Mouse (Mus musculus): ENCODE results near the gene Tnks1bp1. TPM values are rescaled to one million over a fixed set of nuclear protein-coding genes. Genes with fewer than 3 reads are reported as not detected.
A peak's percentile ranks its signal among the peaks of the same experiment; 100 is the strongest.

Tnks1bp1 gene
- total RNA-seq, 2 experiments from 2014 or later = 159 to 174 TPM

DNA sequence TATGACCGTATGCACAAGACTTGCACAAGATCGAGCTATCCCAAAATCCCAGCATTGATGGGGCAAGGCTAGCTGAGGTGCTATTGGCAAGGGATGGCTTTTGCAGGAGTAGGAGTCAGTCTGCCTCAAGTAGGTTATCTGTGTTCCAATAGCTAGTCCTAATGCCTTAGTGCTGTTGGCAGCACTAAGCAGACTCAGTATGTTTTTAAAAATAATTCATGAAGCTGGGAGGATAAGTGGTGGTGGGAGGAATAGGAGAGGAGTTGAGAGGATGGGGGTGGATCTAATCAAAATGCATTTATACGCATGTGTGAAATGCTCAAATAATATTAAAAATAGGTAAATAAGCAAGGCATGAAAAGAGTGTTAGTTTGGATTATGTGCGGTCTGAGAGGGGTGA lies 43.5 kb downstream of the Tnks1bp1 start:
- DNase-seq = peak in 1 of 2 experiments; percentile 12

DNA sequence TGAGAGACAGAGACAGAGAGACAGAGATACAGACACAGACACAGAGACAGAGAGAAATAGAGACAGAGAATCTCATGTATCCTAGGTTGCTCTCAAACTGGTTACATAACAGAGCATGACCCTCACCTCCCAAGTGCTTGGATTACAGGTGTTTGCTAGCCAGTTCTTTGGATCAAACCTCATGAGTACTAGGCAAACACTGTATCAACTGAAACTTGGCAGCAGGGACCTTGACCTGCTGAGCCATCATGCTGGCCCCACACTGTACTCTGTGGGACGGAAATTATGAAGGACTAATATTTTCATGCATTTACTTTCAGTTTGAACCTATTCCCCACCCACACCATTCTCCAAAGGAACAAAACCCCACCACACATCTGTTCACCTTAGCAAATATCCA lies 45.6 kb downstream of the Tnks1bp1 start:
- no peak for DNase-seq

DNA sequence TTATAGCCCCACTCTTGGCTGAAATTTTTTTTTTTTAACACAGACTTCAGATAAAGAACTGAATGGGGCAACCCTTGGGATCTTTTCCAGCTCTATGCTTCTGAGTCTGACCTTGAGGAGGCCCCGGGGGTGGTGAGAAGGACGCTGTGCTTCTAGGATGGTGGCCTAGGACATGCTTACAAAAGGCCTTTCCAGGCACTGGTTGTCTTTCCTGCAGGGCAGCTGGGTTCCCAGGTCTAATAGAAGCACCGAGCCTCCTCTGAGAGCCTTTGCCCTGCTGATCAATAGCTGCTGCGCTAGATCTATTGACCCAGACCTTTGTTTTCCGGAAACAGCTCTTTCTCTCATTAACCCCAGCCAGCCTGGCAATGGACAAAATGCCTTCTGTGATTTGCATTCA lies 48.1 kb downstream of the Tnks1bp1 start:
- no peak for DNase-seq

DNA sequence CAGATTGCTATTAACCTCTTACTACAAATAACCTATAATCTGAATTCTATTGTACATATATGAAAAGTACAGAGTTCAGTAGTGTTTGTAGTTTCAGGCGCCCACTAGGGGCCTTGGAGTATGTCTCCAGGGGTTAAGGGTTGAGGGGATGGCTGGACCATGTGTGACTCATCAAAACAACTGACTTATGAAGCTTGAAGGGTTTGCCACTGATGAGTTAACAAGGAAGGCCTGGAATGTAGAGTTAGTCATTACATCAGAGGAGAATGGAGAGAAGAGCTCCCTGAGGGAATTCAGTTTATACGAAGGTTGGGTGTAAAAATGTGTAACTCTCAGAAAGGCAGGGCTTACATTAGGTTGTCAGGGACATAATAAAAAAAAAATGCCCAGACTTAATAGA lies 50.2 kb downstream of the Tnks1bp1 start:
- no peak for DNase-seq

DNA sequence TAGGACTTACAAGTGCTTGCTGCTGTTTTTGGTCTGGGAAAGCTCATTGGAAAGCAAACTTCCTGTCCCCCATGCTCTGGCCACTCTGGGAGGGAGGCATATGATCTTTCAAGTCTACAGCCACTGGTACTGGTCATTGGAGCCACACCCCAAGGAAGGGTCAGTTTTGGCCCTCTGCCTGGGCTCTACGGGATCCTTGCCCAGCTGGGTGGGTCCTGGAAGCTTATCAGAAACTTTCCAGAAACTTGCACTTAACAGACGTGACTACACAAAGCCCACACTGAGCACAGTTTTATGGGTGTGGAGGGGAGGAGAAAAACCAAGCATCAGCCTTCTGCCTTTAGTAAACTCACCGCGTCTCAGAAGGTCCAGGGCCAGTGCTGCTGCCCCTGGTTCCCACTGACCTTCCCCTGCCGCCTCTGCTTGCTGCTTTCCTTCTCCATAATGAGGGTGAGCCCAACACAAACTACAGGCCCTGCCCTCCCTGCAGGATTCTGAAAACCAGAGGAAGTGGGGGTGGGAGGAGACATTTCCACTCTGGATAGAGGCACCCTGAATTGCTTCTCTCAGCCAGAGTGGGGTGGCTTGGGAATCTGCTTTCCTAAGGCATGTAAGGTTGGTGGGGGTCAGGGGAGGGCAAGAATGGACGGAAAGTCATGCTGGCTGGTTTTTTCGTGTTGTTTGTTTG lies 51.1 kb downstream of the Tnks1bp1 start:
- no peak for DNase-seq

DNA sequence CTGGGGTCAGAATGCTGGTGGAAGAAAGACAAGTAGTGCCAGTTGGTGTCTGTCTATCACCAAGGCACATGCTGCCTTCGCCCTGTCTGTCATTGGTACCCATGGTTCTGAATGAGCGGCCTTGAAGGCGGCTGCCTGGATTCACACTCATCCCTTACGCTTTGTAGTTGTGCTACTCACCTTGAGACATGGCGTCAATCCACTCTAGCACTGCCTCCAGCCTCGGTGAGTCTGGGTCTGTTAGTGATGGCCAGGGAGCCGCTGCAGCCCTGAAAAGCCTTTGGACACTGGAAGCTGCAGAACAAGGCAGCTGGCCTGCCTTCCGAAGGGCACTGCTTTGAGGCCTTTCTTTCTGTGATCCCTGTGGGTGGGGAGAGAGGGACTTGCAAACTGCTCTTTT lies 55.4 kb downstream of the Tnks1bp1 start:
- no peak for DNase-seq

DNA sequence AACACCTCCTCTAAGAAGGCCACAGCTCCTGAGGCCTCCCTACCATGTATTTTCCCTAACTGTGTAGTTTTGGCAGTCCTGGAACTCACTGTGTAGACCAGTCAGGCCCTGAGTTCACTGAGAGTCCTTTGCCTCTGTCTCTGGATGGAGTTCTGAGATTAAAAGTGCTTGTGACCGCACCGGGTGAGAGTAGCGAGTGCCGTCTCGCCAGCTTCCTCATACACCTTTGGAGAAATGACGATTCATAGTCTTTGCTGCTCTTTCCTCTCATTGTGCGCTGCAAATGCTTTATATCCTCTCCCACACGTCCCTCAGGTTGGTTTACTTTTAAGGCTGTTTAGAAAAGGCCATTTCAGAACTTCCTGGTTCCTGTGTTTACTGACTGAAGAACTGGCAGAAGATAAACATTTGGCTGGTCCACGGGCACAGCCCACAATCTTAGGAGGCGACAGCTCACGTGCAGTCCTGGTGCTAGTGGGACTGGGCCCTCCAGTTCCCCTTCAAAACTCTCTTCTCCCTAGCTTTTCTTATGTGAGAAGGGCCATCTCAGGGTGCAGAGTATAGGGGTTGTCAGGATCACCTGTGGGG lies 57.7 kb downstream of the Tnks1bp1 start:
- DNase-seq = no peak

DNA sequence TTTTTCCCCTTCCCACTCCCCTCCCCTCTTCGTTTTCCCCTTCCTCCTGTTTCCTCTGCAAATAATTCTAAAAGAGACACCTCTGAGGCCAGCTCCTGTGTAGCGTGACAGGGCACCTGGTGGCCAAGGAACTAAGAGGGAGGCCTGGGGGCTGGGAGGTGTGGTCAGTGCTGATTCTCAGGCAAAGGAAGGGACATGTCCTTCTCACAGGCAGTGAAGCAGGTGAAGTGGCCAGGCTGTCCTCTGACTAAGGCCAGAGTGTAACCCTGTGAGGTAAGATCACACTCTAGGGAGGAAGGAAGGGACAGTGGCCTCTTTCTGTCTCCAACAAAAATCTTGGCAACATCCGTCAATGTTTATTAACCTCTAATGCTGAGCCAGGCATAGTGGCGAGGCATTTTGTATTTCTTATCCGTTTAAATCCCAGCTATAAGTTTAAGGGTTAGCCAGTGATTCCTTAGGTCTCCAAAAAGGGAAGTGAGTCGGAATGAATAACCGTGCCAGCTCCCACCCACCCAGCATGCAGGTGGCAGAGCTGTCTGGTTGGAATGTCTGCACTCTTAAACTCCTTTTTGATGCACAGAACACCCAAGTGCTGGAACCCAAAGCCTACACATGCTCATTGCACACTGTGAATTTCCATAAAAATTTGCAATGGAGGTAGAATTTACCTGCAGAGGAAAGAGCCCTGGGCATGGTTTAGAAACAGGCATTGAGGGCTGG lies 58.4 kb downstream of the Tnks1bp1 start:
- no peak for DNase-seq

DNA sequence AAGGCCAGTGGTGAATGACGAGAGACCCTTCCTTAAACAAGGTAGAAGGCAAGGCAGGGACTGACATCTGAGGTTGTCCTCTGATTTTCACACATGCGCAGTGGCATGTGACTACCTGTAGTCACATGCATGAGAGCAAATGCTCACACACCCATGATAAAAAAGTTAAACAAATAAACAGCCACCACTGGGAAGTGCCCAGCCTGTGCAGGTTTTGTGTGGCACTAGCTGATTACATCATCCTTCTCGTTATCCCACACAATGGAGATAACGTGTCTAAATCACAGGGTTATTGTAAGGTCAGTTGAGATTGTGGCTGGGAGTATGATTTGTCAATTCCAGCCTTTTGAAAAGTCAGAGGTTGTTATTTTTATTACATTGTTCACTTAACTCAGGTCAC lies 59.1 kb downstream of the Tnks1bp1 start:
- no peak for DNase-seq

DNA sequence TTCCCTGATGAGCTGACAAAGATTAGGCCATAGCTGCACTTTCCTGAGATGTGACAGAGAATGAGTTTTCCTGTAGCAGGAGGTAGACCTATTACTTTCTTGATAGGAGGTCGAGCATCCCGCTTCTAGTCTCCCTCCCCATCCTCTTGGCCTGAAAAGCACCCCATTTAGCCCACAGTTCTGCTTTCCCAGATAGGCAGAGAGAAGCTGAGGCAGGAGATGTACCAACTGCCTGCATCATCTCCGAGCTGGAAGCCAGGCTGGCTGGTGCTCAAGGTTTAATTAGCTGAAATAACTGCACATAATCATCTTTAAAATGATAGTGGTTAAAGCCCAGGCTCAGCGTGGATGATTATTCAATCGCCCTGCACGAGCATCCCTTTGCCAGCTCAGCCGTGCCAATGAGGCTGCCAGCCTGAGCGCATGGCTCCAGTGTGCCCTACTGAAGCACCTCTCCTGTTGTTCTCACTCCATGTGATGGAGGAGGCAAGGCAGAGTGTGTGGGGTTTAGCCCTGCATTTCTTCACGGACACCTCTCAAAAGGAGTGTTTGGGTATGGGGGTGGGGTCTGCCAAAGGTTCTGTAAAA lies 62.6 kb downstream of the Tnks1bp1 start:
- DNase-seq = peak; percentile 19 to 29

Other genes starting within 250 kb of the Tnks1bp1 start
- 1 to 10 TPM; 4.2 to 4.3 TPM for gene Ube2l6, start 249.2 kb upstream of the Tnks1bp1 start, total RNA-seq (2021)
- gene Smtnl1, start 225.4 kb upstream of the Tnks1bp1 start, total RNA-seq (2021) = not detected
- 10 to 100 TPM; 45.0 to 48.7 TPM for gene Timm10, start 221.0 kb upstream of the Tnks1bp1 start, total RNA-seq (2021)
- 1 to 10 TPM in 1 of 2 experiments, under 1 TPM in 1; 0.48 to 1.2 TPM for gene Slc43a1, start 209.2 kb upstream of the Tnks1bp1 start, total RNA-seq (2021)
- 10 to 100 TPM; 91.2 to 94.8 TPM for gene Rtn4rl2, start 161.3 kb upstream of the Tnks1bp1 start, total RNA-seq (2021)
- 1 to 10 TPM in 1 of 2 experiments, under 1 TPM in 1; 0.37 to 2.6 TPM for gene Slc43a3, start 111.4 kb upstream of the Tnks1bp1 start, total RNA-seq (2021)
- gene Prg2, start 67.6 kb upstream of the Tnks1bp1 start, total RNA-seq (2021) = not detected
- not detected for gene Prg3, start 59.8 kb upstream of the Tnks1bp1 start, total RNA-seq (2021)
- gene Ssrp1, start 10.8 kb upstream of the Tnks1bp1 start, total RNA-seq (2021) = 100 to 1,000 TPM; 120 TPM
- 1 to 10 TPM; 1.4 to 2.7 TPM for gene P2rx3, start 10.6 kb upstream of the Tnks1bp1 start, total RNA-seq (2021)
- gene Aplnr, start 88.2 kb downstream of the Tnks1bp1 start, total RNA-seq (2021) = 1 to 10 TPM in 1 of 2 experiments, under 1 TPM in 1; 0.91 to 1.0 TPM
- gene Lrrc55, start 149.2 kb downstream of the Tnks1bp1 start, total RNA-seq (2021) = 10 to 100 TPM; 12.5 to 14.7 TPM

Measured in layer of hippocampus, postnatal 36 days (tissue).